Mouse (Mus musculus) C2C12 (cell line): Measurements from ENCODE around the gene Abca4.

Experiments used
- CEBPB ChIP-seq: IDR thresholded peaks from one replicate; pipeline ENCODE4 v1.6.1; 2011; ENCODE audit warnings: low read depth, mild to moderate bottlenecking, control low read depth, moderate library complexity
- CTCF ChIP-seq: IDR thresholded peaks from one replicate; pipeline ENCODE4 v1.5.1; 2011; ENCODE audit not compliant: control insufficient read depth, insufficient read depth, insufficient read length
- FOSL1 ChIP-seq: IDR thresholded peaks from one replicate; pipeline ENCODE4 v1.8.0; 2011; ENCODE audit warnings: mild to moderate bottlenecking, low read length; ENCODE audit not compliant: poor library complexity, insufficient read depth, severe bottlenecking
- MAX ChIP-seq: IDR thresholded peaks from one replicate; pipeline ENCODE4 v1.6.1; 2011; ENCODE audit warnings: mild to moderate bottlenecking, control low read depth
- MYOD1 ChIP-seq: IDR thresholded peaks from one replicate; pipeline ENCODE4 v1.6.1; 2011; ENCODE audit warnings: low read depth; ENCODE audit not compliant: control insufficient read depth, insufficient read length
- MYOG ChIP-seq: IDR thresholded peaks from one replicate; pipeline ENCODE4 v1.6.1; 2011; ENCODE audit not compliant: control insufficient read depth, insufficient read length; ENCODE audit errors: extremely low read depth
- USF1 ChIP-seq: IDR thresholded peaks from one replicate; pipeline ENCODE4 v1.6.1; 2011; ENCODE audit warnings: low read depth, mild to moderate bottlenecking, control low read depth, moderate library complexity

DNA sequence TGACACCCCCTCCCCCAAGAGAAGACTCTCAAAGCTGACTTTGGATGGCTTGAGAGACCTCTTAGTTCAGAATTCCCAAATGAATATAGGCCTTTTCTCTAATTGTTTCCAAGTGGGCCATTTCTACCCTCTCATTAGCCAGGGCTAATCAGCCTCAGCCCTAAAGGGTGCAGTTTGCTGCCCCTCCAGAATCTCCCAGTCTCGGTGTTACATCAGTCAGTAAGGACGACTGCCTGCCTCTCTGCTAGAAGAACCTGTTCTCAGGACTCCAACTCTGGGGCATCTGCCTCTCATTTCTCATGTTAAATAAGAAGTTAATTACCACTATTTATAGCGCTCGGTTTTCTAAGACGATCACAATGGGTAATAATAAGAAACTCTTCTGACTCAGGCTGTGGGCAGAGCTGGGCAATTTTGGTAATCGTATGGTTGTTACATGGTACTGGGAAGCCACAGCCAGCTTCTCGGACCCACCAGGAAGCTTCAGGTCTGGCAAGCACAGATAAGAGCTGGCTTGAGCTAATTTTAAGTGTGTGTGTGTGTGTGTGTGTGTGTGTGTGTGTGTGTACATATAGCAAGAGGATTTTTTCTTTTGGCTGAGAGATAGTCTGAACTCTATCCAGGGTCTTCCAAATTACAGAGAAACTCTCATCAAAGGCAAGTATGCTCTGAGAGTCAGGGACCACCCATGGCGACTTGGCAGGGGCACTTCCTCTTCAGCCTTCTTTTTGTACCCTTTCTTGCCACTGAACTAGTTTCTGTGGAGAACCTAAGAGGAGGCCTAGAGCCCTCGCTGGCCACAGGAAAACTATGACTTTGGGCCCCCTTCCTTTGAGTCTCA lies 67.1 kb downstream of the Abca4 start:
- TF ChIP-seq MAX (no peak), USF1 (no peak), CTCF (no peak), FOSL1 (no peak), MYOD1 (no peak), CEBPB (no peak), MYOG (no peak)
